Mouse (Mus musculus): ENCODE measurements around the gene Creld1.
A peak's percentile ranks its signal among the peaks of the same experiment; 100 is the strongest.

DNA sequence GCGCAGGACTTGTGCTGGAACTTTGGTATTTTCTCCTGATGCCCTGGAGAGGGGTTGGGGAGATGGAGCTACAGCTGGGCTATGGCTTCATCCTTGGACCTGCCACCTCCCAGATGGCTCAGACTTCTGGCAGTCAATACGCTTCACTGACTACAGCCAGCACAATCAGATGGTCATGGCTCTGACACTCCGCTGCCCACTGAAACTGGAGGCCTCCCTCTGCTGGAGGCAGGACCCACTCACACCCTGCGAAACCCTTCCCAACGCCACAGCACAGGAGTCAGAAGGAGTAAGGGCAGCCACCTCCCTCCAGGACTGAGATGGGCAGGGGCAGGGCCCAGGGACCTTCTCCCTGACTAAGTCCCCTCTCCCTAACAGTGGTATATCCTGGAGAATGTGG, 17.5 kb upstream of the Creld1 start:
- TF ChIP-seq CTCF (IDR thresholded peaks at IDR 0.05; ENCODE audit: control insufficient read depth, insufficient read depth, insufficient replicate concordance, low read depth, low read length) (peak; percentile 34; the same call in 1 of the 2 replicates), POLR2A (IDR thresholded peaks at IDR 0.05; ENCODE audit: control insufficient read depth, low read depth, low read length) (no peak)

All from testis, adult 2 months (tissue).